ENCODE assay signal across 16 mouse cellular contexts in the genomic region with DNA sequence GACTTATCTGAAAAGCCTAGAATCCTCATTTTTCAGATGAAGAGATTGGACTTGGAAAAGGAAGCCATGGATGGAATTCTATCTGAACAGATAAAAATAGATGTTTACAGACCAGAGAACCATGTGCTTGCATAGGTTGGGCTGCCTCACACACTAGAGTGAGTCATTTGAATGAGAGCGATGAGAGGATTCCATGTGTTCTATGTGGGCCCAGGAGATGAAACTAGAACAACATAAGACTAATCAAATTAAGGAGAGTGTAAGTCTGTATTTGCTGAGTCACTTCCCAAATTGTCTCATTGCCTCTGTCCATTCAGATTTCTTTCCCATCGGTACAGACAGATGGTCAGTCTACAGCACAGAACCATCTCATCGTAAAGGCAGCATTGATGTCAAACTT.
"Had no signal": no experiment of that assay in that cellular context is flagged by ENCODE, and none has a peak within 500 bp of the region (broad histone marks: within the 10 kb centered on the region; RNA-seq: fewer than 3 reads in every experiment).

No protein-coding gene starts in this region.

- ATAC-seq: hindbrain, postnatal 0 days; intestine, embryonic 16.5 days had no signal

- DNase-seq: gastrocnemius, postnatal 14 days; gastrocnemius, postnatal 36 days; heart, adult 11 months; heart, adult 2 months; heart, postnatal 14 days; heart, postnatal 36 days; kidney, adult 11 months; kidney, adult 2 months; kidney, adult 9 months; kidney, postnatal 14 days; kidney, postnatal 36 days; layer of hippocampus, postnatal 36 days; liver; liver, embryonic 13.5 days had no signal
